Mouse (Mus musculus) forebrain, embryonic 14.5 days (tissue): Measurements from ENCODE around the gene Ctss. TPM values are rescaled to one million over a fixed set of nuclear protein-coding genes. Genes with fewer than 3 reads are reported as not detected.

Source experiments
- ATAC-seq: fragments of 200-750 bp; cut with Nextera tagmentation; 2 replicates; pipeline ENCODE4 v1.8.0; 2017; ENCODE audit warnings: mild to moderate bottlenecking, moderate library complexity
- DNase-seq: peaks from one replicate; pipeline ENCODE4 v3.0.0-alpha.2; 2015; ENCODE audit warnings: low spot score
- H3K27ac ChIP-seq: fragments of 300-500 bp; sonication (generic); 2 replicates; pipeline ENCODE4 v1.5.1; 2014; ENCODE audit warnings: low read depth, mild to moderate bottlenecking, control low read depth, low read length, moderate library complexity
- H3K27me3 ChIP-seq: fragments of 300-500 bp; sonication (generic); replicated peaks from 2 replicates; pipeline ENCODE4 v1.6.1; 2014; ENCODE audit warnings: low read length, control low read depth, mixed read lengths; ENCODE audit not compliant: control insufficient read depth, insufficient read depth
- H3K36me3 ChIP-seq: fragments of 300-500 bp; sonication (generic); 2 replicates; pipeline ENCODE4 v1.6.1; 2014; ENCODE audit warnings: low read length, control low read depth; ENCODE audit not compliant: control insufficient read depth, insufficient read depth
- H3K4me1 ChIP-seq: fragments of 300-500 bp; sonication (generic); 2 replicates; pipeline ENCODE4 v1.6.1; 2014; ENCODE audit warnings: antibody characterized with exemption, low read length, control low read depth; ENCODE audit not compliant: control insufficient read depth, insufficient read depth
- H3K4me2 ChIP-seq: fragments of 300-500 bp; sonication (generic); 2 replicates; pipeline ENCODE4 v1.6.1; 2014; ENCODE audit warnings: mild to moderate bottlenecking, control low read depth, low read length
- H3K4me3 ChIP-seq: fragments of 300-500 bp; sonication (generic); 2 replicates; pipeline ENCODE4 v1.5.1; 2014; ENCODE audit warnings: low read depth, low read length, control low read depth
- H3K9ac ChIP-seq: fragments of 300-500 bp; sonication (generic); 2 replicates; pipeline ENCODE4 v1.6.1; 2014; ENCODE audit warnings: mild to moderate bottlenecking, low read length, control low read depth, moderate library complexity
- H3K9me3 ChIP-seq: fragments of 300-500 bp; sonication (generic); replicated peaks from 2 replicates; pipeline ENCODE4 v1.6.1; 2016; ENCODE audit warnings: low read length, control low read depth, mixed read lengths; ENCODE audit not compliant: control insufficient read depth
- WGBS: fragments of 180-500 bp; shearing (Covaris S2); extraction: QIAGEN DNeasy Blood & Tissue Kit; methylation state at CpG from one replicate; pipeline ENCODE4 v1.1.7; 2014; 5-methylcytosine and 5-hydroxymethylcytosine counted together
- polyA plus RNA-seq: library from polyadenylated mRNA; unstranded; fragments of >200 nt; fragmentation: Nextera tagmentation; extraction: Ambion mirVana; gene quantifications from 2 replicates; pipeline ENCODE4 v1.2.1, GENCODE M21; 2014

Ctss gene
- polyA plus RNA-seq, result 14.4 and 14.8 TPM in 2 replicates

DNA sequence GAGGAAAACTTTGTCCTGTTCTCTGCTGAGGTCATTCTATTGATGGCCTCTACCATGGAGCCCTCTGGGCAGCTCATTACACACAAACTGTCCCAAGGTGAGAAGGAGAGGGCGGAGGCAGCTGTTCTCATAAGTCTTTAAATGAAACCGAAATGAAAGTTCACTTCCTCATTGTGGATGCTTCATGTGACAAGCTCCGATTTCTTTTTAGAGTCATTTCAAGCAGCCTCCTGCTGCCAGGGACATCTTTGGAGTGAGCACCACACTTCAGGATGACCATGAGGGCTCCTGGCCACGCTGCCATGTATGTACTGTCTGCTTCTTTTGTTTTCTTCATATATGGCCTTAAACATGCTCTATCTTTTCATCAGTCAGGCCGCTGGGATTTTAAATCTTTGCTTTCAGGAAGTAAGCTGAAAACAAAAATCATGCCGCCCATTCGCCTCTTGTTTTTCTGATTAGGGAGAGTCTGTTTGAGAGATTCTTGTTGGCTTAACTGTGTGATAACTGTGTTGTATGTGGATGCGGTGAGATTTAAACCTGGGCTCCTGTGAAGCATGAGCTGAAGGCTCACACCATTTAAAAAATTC lies at the start of gene Ctss:
Gene Ctss (plus strand): TSS at position 165 of the 590 bp plus-strand sequence.
- Histone ChIP-seq H3K27ac (no peak within 1 kb of the TSS), H3K27me3 (no peaks in the 10 kb centered on the region), H3K4me3 (no peak within 1 kb of the TSS), H3K9me3 (no peaks in the 10 kb centered on the region), H3K9ac (no peak within 1 kb of the TSS), H3K4me2 (no peak within 1 kb of the TSS), H3K36me3 (no peaks in the 10 kb centered on the region), H3K4me1 (no peaks in the 10 kb centered on the region)
- 86% methylated on average over 8 of the region's 8 CpGs for WGBS
- ATAC-seq (no peak), DNase-seq (no peak)

- no peaks in the 10 kb centered on the region for H3K27me3 ChIP-seq
- ATAC-seq (no peak), DNase-seq (no peak)
- 96% methylated on average over 1 of the region's 1 CpGs for WGBS
- H3K4me3 ChIP-seq, result no peak overlapping the region
- H3K9me3 ChIP-seq, result no peaks in the 10 kb centered on the region
- H3K9ac ChIP-seq, result no peak overlapping the region
- peaks cover 73% of the 10 kb centered on the region for H3K36me3 ChIP-seq
- no peak overlapping the region for H3K27ac ChIP-seq
- no peak overlapping the region for H3K4me2 ChIP-seq
- H3K4me1 ChIP-seq, result no peaks in the 10 kb centered on the region
These were observed 47.6 kb upstream of the Ctss start for GRCm38 (mm10) chr3:95478966-95479365.

GRCm38 (mm10) chr3:95486421-95486820 lies 40.2 kb upstream of the Ctss start:
- Histone ChIP-seq H3K36me3 (peaks cover 75% of the 10 kb centered on the region), H3K27me3 (no peaks in the 10 kb centered on the region), H3K4me1 (no peaks in the 10 kb centered on the region), H3K4me2 (no peak overlapping the region), H3K4me3 (no peak overlapping the region), H3K9ac (no peak overlapping the region), H3K9me3 (no peaks in the 10 kb centered on the region), H3K27ac (no peak overlapping the region)
- no peak for ATAC-seq
- no peak for DNase-seq
- 92% methylated on average over 2 of the region's 2 CpGs for WGBS

GRCm38 (mm10) chr3:95488679-95489078 lies 37.9 kb upstream of the Ctss start:
- Histone ChIP-seq H3K27me3 (no peaks in the 10 kb centered on the region), H3K27ac (no peak overlapping the region), H3K4me3 (no peak overlapping the region), H3K4me1 (no peaks in the 10 kb centered on the region), H3K36me3 (peaks cover 79% of the 10 kb centered on the region), H3K4me2 (no peak overlapping the region), H3K9ac (no peak overlapping the region), H3K9me3 (no peaks in the 10 kb centered on the region)
- DNase-seq (no peak), ATAC-seq (no peak)
- WGBS, result 93% methylated on average over 3 of the region's 3 CpGs

GRCm38 (mm10) chr3:95490238-95490637 lies 36.3 kb upstream of the Ctss start:
- 98% methylated on average over 2 of the region's 2 CpGs for WGBS
- no peak for ATAC-seq
- Histone ChIP-seq H3K36me3 (peaks cover 83% of the 10 kb centered on the region), H3K27ac (no peak overlapping the region), H3K4me1 (no peaks in the 10 kb centered on the region), H3K9ac (no peak overlapping the region), H3K9me3 (no peaks in the 10 kb centered on the region), H3K27me3 (no peaks in the 10 kb centered on the region), H3K4me2 (no peak overlapping the region), H3K4me3 (no peak overlapping the region)
- DNase-seq, result no peak

- no peak overlapping the region for H3K4me3 ChIP-seq
- H3K9me3 ChIP-seq, result no peaks in the 10 kb centered on the region
- H3K4me1 ChIP-seq, result no peaks in the 10 kb centered on the region
- no peak overlapping the region for H3K4me2 ChIP-seq
- no peak overlapping the region for H3K9ac ChIP-seq
- ATAC-seq, result no peak
- WGBS, result 71% methylated on average over 6 of the region's 6 CpGs
- H3K27me3 ChIP-seq, result no peaks in the 10 kb centered on the region
- H3K27ac ChIP-seq, result no peak overlapping the region
- H3K36me3 ChIP-seq, result peaks cover 69% of the 10 kb centered on the region
- DNase-seq, result peak; percentile 15
These were observed 32.2 kb upstream of the Ctss start for GRCm38 (mm10) chr3:95494342-95494741.

DNA sequence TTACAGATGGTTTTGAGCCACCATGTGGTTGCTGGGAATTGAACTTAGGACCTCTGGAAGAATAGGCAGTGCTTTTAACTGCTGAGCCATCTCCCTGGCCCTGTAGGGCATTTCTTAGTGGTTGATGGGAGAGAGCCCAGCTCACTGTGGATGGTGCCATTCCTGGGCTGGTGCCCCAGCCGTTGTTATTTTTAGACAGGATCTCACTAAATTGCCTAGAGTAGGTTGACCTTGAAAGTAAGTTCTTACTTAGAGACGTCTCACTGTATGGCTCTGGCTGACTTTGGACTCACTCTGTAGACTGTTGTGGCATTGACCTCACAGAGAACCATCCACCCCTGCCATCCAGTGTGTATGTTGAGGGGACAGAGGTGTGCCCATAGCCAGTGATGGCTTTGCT lies 28.4 kb upstream of the Ctss start:
- ATAC-seq, result no peak
- Histone ChIP-seq H3K4me3 (no peak overlapping the region), H3K27ac (no peak overlapping the region), H3K4me2 (no peak overlapping the region), H3K27me3 (no peaks in the 10 kb centered on the region), H3K9ac (no peak overlapping the region), H3K36me3 (peaks cover 38% of the 10 kb centered on the region), H3K4me1 (no peaks in the 10 kb centered on the region), H3K9me3 (no peaks in the 10 kb centered on the region)
- no peak for DNase-seq
- 87% methylated on average over 2 of the region's 2 CpGs for WGBS

- Histone ChIP-seq H3K36me3 (peaks cover 31% of the 10 kb centered on the region), H3K27ac (no peak within 1 kb of the TSS), H3K27me3 (no peaks in the 10 kb centered on the region), H3K4me1 (no peaks in the 10 kb centered on the region), H3K9me3 (no peaks in the 10 kb centered on the region), H3K4me3 (no peak within 1 kb of the TSS), H3K9ac (no peak within 1 kb of the TSS), H3K4me2 (no peak within 1 kb of the TSS)
- WGBS, result 90% methylated on average over 7 of the region's 7 CpGs
- ATAC-seq (no peak), DNase-seq (no peak)
These were observed 27.6 kb upstream of the Ctss start, which contains the start of gene Ctsk for GRCm38 (mm10) chr3:95499024-95499423. Ctsk (plus strand) TSS chr3:95499256.

DNA sequence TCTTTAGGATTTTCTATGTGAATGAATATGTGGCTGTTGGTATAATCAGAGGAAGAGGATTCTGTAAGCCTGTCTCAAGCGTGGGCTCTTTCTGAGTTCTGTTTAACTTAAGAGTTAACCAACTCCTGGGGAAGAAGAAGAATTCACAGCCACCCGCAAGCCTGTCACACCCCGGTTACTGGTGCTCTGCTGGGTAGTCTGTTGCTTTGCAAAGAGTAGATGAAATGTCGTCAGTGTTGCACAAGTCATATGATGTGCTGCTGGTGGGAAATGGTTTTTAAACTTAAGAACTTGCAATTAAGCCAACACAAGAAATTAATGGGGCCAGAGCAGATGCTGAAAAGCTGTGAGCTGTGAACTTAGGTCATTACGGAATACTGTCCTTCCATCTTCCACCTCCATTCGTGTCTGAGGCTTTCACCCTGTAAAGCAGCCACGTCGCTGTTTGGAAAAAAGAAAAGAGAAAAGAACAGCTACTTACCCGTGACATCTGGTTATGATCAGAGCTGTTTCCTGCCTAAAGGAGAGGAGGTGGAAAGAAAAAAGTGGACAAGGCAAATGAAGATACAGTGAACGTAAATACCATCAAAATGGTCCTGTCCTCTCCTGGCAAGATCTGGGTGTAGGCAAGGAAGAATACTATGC lies 27.0 kb upstream of the Ctss start:
- ATAC-seq (no peak), DNase-seq (no peak)
- Histone ChIP-seq H3K27me3 (no peaks in the 10 kb centered on the region), H3K9ac (no peak overlapping the region), H3K27ac (no peak overlapping the region), H3K4me3 (no peak overlapping the region), H3K9me3 (no peaks in the 10 kb centered on the region), H3K4me1 (no peaks in the 10 kb centered on the region), H3K4me2 (no peak overlapping the region), H3K36me3 (peaks cover 25% of the 10 kb centered on the region)
- 78% methylated on average over 10 of the region's 10 CpGs for WGBS
